Mouse (Mus musculus) brain, embryonic 14.5 days (tissue): ENCODE results near the gene Zbtb11. TPM values are rescaled to one million over a fixed set of nuclear protein-coding genes. Genes with fewer than 3 reads are reported as not detected.
A peak's percentile ranks its signal among the peaks of the same experiment; 100 is the strongest.
"Not testable (repeated sequence)": the region's sequence is repeated elsewhere in the genome, so short reads cannot be mapped to it uniquely, and the experiment has no call there.

Experiments used
- DNase-seq: peaks from one replicate; pipeline ENCODE4 v3.0.0-alpha.2; 2011; ENCODE audit warnings: low read depth
- CTCF ChIP-seq: fragments of 200-500 bp; IDR thresholded peaks from 2 replicates; pipeline ENCODE4 v1.5.1; 2012; ENCODE audit warnings: inconsistent platforms, mild to moderate bottlenecking, moderate library complexity, borderline replicate concordance; ENCODE audit not compliant: insufficient read depth, insufficient read length; ENCODE audit errors: extremely low read depth
- POLR2A ChIP-seq: fragments of 200-500 bp; IDR thresholded peaks from 2 replicates; pipeline ENCODE4 v1.6.1; 2012; ENCODE audit warnings: mild to moderate bottlenecking, inconsistent platforms, borderline replicate concordance; ENCODE audit not compliant: poor library complexity, insufficient read depth, insufficient read length, severe bottlenecking; ENCODE audit errors: extremely low read depth
- polyA plus RNA-seq: library from polyadenylated mRNA; depleted of rRNA; stranded (reverse); fragments of >200 nt; gene quantifications from 2 replicates; pipeline ENCODE4 v1.2.3, GENCODE M21; 2012

Gene Zbtb11
- polyA plus RNA-seq, 1 experiment, result 15.1 TPM

DNA sequence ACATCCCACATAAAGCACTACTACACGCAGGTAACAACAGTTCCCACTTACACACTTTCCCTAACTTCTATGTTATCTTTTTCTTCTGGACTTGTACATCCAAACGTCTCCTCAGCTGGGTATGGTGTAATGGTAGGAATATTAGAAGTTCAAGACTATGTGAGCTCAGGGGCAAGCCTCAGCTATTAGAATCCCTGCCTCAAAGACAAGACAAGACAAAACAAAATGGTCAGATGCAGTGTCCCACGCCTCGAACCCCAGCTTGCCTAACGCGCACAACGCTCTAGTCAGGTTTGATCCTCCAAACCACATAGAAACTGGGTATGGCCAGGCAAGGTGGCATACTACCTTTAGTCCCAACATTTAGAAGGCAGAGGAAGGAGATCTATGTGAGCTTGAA lies 46.0 kb downstream of the Zbtb11 start:
- TF ChIP-seq CTCF, result no peak
- TF ChIP-seq POLR2A, result no peak

DNA sequence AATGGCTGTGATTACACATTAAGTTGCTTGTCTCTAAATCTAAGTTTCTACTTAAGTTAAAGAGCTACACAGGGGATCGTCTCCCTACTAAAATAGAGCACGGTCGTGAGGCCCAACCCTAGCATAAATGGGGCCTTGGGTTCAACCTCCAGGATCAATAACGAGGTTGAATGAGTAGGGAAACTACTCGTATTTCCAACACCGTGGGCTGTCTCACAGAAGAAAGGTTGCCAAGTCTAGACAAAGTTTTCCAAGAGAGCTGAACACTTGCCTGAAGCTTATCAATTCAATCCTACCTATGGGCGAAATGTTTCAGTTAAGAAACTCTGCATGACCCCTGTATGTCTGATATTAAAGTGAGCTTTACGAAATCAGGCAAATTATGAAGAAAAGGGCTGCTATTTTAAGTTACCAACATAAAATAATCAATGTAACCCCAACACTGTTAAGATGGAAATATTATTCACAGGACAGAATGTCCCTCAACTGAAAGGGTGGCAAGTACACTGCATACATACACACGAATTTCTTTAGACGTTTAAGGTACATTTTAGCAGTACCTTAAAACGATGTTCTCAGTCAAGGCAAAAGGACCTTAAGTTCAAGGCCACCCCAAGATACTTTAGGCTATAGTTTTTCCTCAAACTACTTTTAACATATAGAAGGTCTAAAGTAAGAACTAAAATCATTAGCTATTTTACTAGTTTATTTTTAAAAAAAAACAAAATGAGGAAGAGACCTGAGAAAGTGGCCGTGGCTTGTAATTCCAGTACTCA lies 54.4 kb downstream of the Zbtb11 start:
- no peak for TF ChIP-seq POLR2A
- no peak for TF ChIP-seq CTCF

More for the DNA sequence above, 46.0 kb downstream of the Zbtb11 start:
- no peak for DNase-seq

GRCm38 (mm10) chr16:56028722-56029551 lies 55.3 kb downstream of the Zbtb11 start:
- DNase-seq, result peak; percentile 70
- TF ChIP-seq POLR2A (0 out of 2 replicates have a peak, but pooled peaks have one; percentile 6), CTCF (no peak)

More for the DNA sequence above, 54.4 kb downstream of the Zbtb11 start:
- no peak for DNase-seq

- TF ChIP-seq CTCF, result no peak
- TF ChIP-seq POLR2A, result peak; percentile 61; the same call in 1 of the 2 replicates
Measured at GRCm38 (mm10) chr16:56029661-56030082, 56.0 kb downstream of the Zbtb11 start, which contains the start of gene Pcnp. TSS of gene Pcnp (minus strand) at chr16:56029739.

GRCm38 (mm10) chr16:56034566-56034965 lies 60.9 kb downstream of the Zbtb11 start:
- TF ChIP-seq POLR2A, result no peak
- TF ChIP-seq CTCF, result no peak
- no peak for DNase-seq

More at GRCm38 (mm10) chr16:56029661-56030082, 56.0 kb downstream of the Zbtb11 start, which contains the start of gene Pcnp:
- peak; percentile 99 for DNase-seq

- TF ChIP-seq CTCF, result no peak
- no peak for TF ChIP-seq POLR2A
- no peak for DNase-seq
Measured at GRCm38 (mm10) chr16:56036501-56036900, 62.8 kb downstream of the Zbtb11 start.

DNA sequence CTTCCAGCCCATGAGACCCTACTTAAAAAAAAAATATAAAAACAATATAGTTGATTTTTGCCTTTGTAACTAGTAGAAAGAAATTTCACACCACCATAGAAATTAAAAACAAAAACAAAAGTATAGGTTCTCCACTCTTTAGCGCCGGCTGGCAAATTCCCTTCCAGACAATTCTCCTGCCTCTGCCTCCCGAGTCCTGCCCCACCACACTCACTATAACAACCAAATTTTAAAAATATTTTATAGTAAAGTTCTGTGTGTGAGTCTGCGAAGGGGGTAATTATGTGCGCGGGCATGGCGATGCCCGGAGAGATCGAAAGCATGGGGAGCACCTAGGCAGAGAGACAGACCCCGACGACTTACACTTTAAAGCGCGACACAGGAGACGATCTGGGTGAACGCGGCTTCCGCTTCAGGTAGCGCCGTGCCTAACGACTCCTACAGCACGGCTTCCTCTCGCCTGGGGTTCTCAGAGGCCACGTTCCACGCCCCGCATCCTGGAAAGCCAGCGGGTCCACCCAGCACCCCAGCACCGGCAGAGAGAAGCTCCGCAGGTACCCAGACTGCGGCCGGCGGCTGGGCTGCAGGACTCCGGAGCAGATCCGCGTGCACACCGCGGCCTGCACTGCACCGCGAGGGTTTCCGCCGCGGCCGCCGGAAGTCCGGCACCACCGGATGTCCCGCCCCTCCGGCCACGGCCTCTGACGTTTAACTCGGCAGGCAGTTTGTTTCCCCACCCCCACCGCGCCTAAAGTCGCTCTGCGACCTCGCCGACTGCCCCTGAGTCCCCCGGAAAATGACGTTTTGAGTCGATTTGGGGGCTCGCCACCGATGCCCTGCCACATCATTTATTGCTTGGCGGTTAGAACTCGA lies 63.7 kb downstream of the Zbtb11 start, which contains the start of gene Trmt10c:
TSS of gene Trmt10c (minus strand) at position 682 of the 873 bp plus-strand sequence.
- peak; percentile 97 for DNase-seq
- TF ChIP-seq POLR2A, result peak; percentile 91
- no peak for TF ChIP-seq CTCF

GRCm38 (mm10) chr16:56038090-56038489 lies 64.4 kb downstream of the Zbtb11 start:
- DNase-seq, result no peak
- TF ChIP-seq POLR2A, result no peak
- no peak for TF ChIP-seq CTCF

GRCm38 (mm10) chr16:56048038-56048437 lies 74.4 kb downstream of the Zbtb11 start, which contains the start of gene Senp7:
TSS of gene Senp7 (plus strand) at chr16:56048338.
- DNase-seq, result not testable (repeated sequence)

GRCm38 (mm10) chr16:56055911-56056310 lies 82.2 kb downstream of the Zbtb11 start:
- DNase-seq, result no peak
- TF ChIP-seq POLR2A (no peak), CTCF (no peak)
